Mouse (Mus musculus) fibroblast of lung, adult 2 months (primary cell): ENCODE data around the gene Tenm3.

ENCODE experiments used
- DNase-seq: peaks from one replicate; pipeline ENCODE4 v3.0.0-alpha.2; 2011; ENCODE audit warnings: low read depth

Tenm3 gene

GRCm38 (mm10) chr8:48809104-48809503, 34.6 kb downstream of the Tenm3 start:
- no peak for DNase-seq

GRCm38 (mm10) chr8:48803070-48803469, 40.7 kb downstream of the Tenm3 start:
- DNase-seq: no peak

- no peak for DNase-seq
These were observed 41.5 kb downstream of the Tenm3 start for GRCm38 (mm10) chr8:48802231-48802630.

GRCm38 (mm10) chr8:48797955-48798359, 45.8 kb downstream of the Tenm3 start:
- DNase-seq: no peak

GRCm38 (mm10) chr8:48794285-48794684, 49.5 kb downstream of the Tenm3 start:
- DNase-seq: no peak

GRCm38 (mm10) chr8:48793729-48794128, 50.0 kb downstream of the Tenm3 start:
- no peak for DNase-seq

GRCm38 (mm10) chr8:48792587-48793326, 51.0 kb downstream of the Tenm3 start:
- no peak for DNase-seq

- no peak for DNase-seq
These were observed 60.4 kb downstream of the Tenm3 start for GRCm38 (mm10) chr8:48783308-48783707.

GRCm38 (mm10) chr8:48780628-48781027, 63.1 kb downstream of the Tenm3 start:
- no peak for DNase-seq

GRCm38 (mm10) chr8:48779194-48779593, 64.6 kb downstream of the Tenm3 start:
- DNase-seq: no peak

GRCm38 (mm10) chr8:48776081-48776480, 67.7 kb downstream of the Tenm3 start:
- DNase-seq: no peak

GRCm38 (mm10) chr8:48775531-48776037, 68.2 kb downstream of the Tenm3 start:
- no peak for DNase-seq

GRCm38 (mm10) chr8:48774837-48775236, 68.9 kb downstream of the Tenm3 start:
- no peak for DNase-seq

- DNase-seq: no peak
These were observed 77.1 kb downstream of the Tenm3 start for GRCm38 (mm10) chr8:48766545-48767234.

- DNase-seq: no peak
These were observed 78.5 kb downstream of the Tenm3 start for GRCm38 (mm10) chr8:48765212-48765611.

- no peak for DNase-seq
These were observed 79.7 kb downstream of the Tenm3 start for GRCm38 (mm10) chr8:48764011-48764410.

- DNase-seq: no peak
These were observed 86.9 kb downstream of the Tenm3 start for GRCm38 (mm10) chr8:48756874-48757273.

GRCm38 (mm10) chr8:48755492-48755891, 88.3 kb downstream of the Tenm3 start:
- no peak for DNase-seq

GRCm38 (mm10) chr8:48754959-48755358, 88.8 kb downstream of the Tenm3 start:
- DNase-seq: no peak

GRCm38 (mm10) chr8:48751965-48752364, 91.8 kb downstream of the Tenm3 start:
- no peak for DNase-seq

- no peak for DNase-seq
These were observed 95.2 kb downstream of the Tenm3 start for GRCm38 (mm10) chr8:48748503-48749059.

- no peak for DNase-seq
These were observed 99.8 kb downstream of the Tenm3 start for GRCm38 (mm10) chr8:48743912-48744311.

- DNase-seq: no peak
These were observed 101.0 kb downstream of the Tenm3 start for GRCm38 (mm10) chr8:48742741-48743140.
